Mouse (Mus musculus) C2C12 (cell line): ENCODE results near the gene Slit1. TPM values are rescaled to one million over a fixed set of nuclear protein-coding genes. Genes with fewer than 3 reads are reported as not detected.

ENCODE experiments used
- H3K27me3 ChIP-seq: one replicate; pipeline ENCODE4 v1.6.1; 2011; ENCODE audit not compliant: control insufficient read depth, insufficient read depth, insufficient read length
- H3K36me3 ChIP-seq: one replicate; pipeline ENCODE4 v1.6.1; 2011; ENCODE audit not compliant: control insufficient read depth, insufficient read depth
- H3K4me3 ChIP-seq: one replicate; pipeline ENCODE4 v1.5.1; 2011; ENCODE audit warnings: mild to moderate bottlenecking, control low read depth; ENCODE audit not compliant: poor library complexity, insufficient read depth, severe bottlenecking
- H3K79me2 ChIP-seq: one replicate; pipeline ENCODE4 v1.6.1; 2011; ENCODE audit not compliant: control insufficient read depth, insufficient read depth
- H3K79me3 ChIP-seq: one replicate; pipeline ENCODE4 v1.6.1; 2011; ENCODE audit warnings: low read depth, control low read depth
- H3ac ChIP-seq: one replicate; pipeline ENCODE3; 2011; ENCODE audit warnings: low read depth; ENCODE audit not compliant: control insufficient read depth, insufficient read length
- CEBPB ChIP-seq: IDR thresholded peaks from one replicate; pipeline ENCODE4 v1.6.1; 2011; ENCODE audit warnings: low read depth, mild to moderate bottlenecking, control low read depth, moderate library complexity
- CTCF ChIP-seq: IDR thresholded peaks from one replicate; pipeline ENCODE4 v1.5.1; 2011; ENCODE audit not compliant: control insufficient read depth, insufficient read depth, insufficient read length
- FOSL1 ChIP-seq: IDR thresholded peaks from one replicate; pipeline ENCODE4 v1.8.0; 2011; ENCODE audit warnings: mild to moderate bottlenecking, low read length; ENCODE audit not compliant: poor library complexity, insufficient read depth, severe bottlenecking
- MAX ChIP-seq: IDR thresholded peaks from one replicate; pipeline ENCODE4 v1.6.1; 2011; ENCODE audit warnings: mild to moderate bottlenecking, control low read depth
- MYOD1 ChIP-seq: IDR thresholded peaks from one replicate; pipeline ENCODE4 v1.6.1; 2011; ENCODE audit warnings: low read depth; ENCODE audit not compliant: control insufficient read depth, insufficient read length
- MYOG ChIP-seq: IDR thresholded peaks from one replicate; pipeline ENCODE4 v1.6.1; 2011; ENCODE audit not compliant: control insufficient read depth, insufficient read length; ENCODE audit errors: extremely low read depth
- USF1 ChIP-seq: IDR thresholded peaks from one replicate; pipeline ENCODE4 v1.6.1; 2011; ENCODE audit warnings: low read depth, mild to moderate bottlenecking, control low read depth, moderate library complexity
- polyA plus RNA-seq: library from polyadenylated mRNA; unstranded; fragments of >200 nt; fragmentation: generic; extraction: Trizol; gene quantifications from one replicate; pipeline ENCODE4 v1.2.1, GENCODE M21; 2012; ENCODE audit warnings: missing spikeins

Gene Slit1
- polyA plus RNA-seq, 1 experiment = not detected

- Histone ChIP-seq H3K79me2 (no peaks in the 10 kb centered on the region), H3K27me3 (no peaks in the 10 kb centered on the region), H3K4me3 (no peak overlapping the region), H3K36me3 (peaks cover 11% of the 10 kb centered on the region), H3ac (no peak overlapping the region), H3K79me3 (no peaks in the 10 kb centered on the region)
- no peak for TF ChIP-seq MAX
- no peak for TF ChIP-seq MYOG
- no peak for TF ChIP-seq MYOD1
- no peak for TF ChIP-seq CTCF
- no peak for TF ChIP-seq CEBPB
- no peak for TF ChIP-seq FOSL1
- no peak for TF ChIP-seq USF1
Measured at GRCm38 (mm10) chr19:41577576-41577975, 165.9 kb downstream of the Slit1 start.

DNA sequence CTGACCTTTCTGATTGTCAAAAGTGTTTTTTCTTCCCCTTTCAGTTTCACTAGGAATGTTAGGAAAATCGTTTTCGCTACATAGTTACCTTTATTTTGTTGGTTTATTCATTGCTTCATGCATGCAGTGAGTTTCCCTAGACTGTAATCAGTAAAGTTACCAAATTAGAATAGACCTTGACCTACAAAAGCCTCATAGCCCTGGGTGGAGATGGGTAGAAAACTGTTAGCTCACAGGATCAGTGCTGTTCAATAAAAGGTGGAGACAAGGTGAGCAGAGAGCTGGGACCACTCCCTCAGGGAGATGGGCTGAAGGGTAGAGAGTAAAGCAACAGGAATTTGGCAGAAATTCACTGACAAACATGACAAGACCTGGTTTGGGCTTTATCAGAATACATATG lies 169.8 kb downstream of the Slit1 start:
- Histone ChIP-seq H3K79me3 (no peaks in the 10 kb centered on the region), H3ac (no peak overlapping the region), H3K36me3 (no peaks in the 10 kb centered on the region), H3K27me3 (no peaks in the 10 kb centered on the region), H3K79me2 (no peaks in the 10 kb centered on the region), H3K4me3 (no peak overlapping the region)
- no peak for TF ChIP-seq MYOG
- no peak for TF ChIP-seq FOSL1
- TF ChIP-seq MAX = no peak
- no peak for TF ChIP-seq CEBPB

GRCm38 (mm10) chr19:41568791-41569190 lies 174.7 kb downstream of the Slit1 start:
- Histone ChIP-seq H3K36me3 (peaks cover 9% of the 10 kb centered on the region), H3K79me2 (peaks cover under 1% of the 10 kb centered on the region), H3K4me3 (no peak overlapping the region), H3ac (no peak overlapping the region), H3K27me3 (no peaks in the 10 kb centered on the region), H3K79me3 (no peaks in the 10 kb centered on the region)
- TF ChIP-seq CTCF (no peak), MYOD1 (no peak), MAX (no peak), FOSL1 (no peak), CEBPB (no peak), MYOG (no peak), USF1 (no peak)

- Histone ChIP-seq H3K36me3 (peaks cover 60% of the 10 kb centered on the region), H3K27me3 (no peaks in the 10 kb centered on the region), H3ac (no peak overlapping the region), H3K4me3 (no peak overlapping the region), H3K79me2 (peaks cover 15% of the 10 kb centered on the region), H3K79me3 (peaks cover 7% of the 10 kb centered on the region)
- TF ChIP-seq MYOD1 = no peak
- no peak for TF ChIP-seq USF1
- no peak for TF ChIP-seq CTCF
- no peak for TF ChIP-seq CEBPB
- no peak for TF ChIP-seq MAX
- no peak for TF ChIP-seq FOSL1
- TF ChIP-seq MYOG = no peak
Measured at GRCm38 (mm10) chr19:41560856-41561255, 182.6 kb downstream of the Slit1 start.

DNA sequence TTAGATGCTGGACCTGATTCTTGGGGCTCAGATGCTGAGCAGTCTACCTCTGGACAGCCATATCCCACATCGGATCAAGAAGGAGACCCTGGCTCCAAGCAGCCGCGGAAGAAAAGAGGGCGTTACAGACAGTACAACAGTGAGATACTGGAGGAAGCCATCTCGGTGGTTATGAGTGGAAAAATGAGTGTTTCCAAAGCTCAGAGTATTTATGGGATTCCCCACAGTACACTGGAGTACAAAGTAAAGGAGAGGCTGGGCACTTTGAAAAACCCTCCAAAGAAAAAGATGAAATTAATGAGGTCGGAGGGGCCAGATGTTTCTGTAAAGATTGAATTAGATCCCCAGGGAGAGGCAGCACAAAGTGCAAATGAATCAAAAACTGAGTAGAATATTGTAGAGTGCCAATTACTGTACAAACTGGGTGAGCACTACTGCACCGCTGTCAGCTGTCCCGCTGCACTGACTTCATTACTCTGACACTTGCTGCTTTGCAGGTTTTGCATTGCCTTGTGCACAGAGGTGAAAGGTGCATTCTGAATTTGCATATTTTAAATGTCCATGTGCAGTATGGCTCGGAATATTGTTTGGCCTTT lies 184.5 kb downstream of the Slit1 start:
- H3K79me2 ChIP-seq = peaks cover 15% of the 10 kb centered on the region

More for the DNA sequence above, 184.5 kb downstream of the Slit1 start:
- TF ChIP-seq FOSL1 (no peak), CTCF (no peak), MYOD1 (no peak), MYOG (no peak), MAX (no peak), CEBPB (no peak), USF1 (no peak)
- H3K4me3 ChIP-seq = no peak overlapping the region
- peaks cover 68% of the 10 kb centered on the region for H3K36me3 ChIP-seq
- peaks cover 7% of the 10 kb centered on the region for H3K79me3 ChIP-seq
- H3K27me3 ChIP-seq = no peaks in the 10 kb centered on the region
- H3ac ChIP-seq = no peak overlapping the region
